Mouse (Mus musculus): ENCODE measurements at regions not wholly inside any gene's neighbourhood (a gene's known extent, or its start where the extent isn't known, plus 50 kb on each side); places are given as distances from the start of the nearest gene placed in this dataset.

- no peak for TF ChIP-seq CTCF (IDR thresholded peaks at IDR 0.05; ENCODE audit: low read depth)
- no peak for TF ChIP-seq EP300 (IDR thresholded peaks at IDR 0.05; ENCODE audit: low read depth)
- Histone ChIP-seq H3K4me1 (ENCODE audit: insufficient read depth) (0 out of 2 replicates have a peak, but pooled peaks cover 3% of the 10 kb centered on the region), H3K9ac (replicated peaks) (no peak overlapping the region), H3K4me2 (ENCODE audit: low read depth, low read length) (no peak overlapping the region), H3K27ac (ENCODE audit: low read depth) (no peak overlapping the region), H3K36me3 (replicated peaks; ENCODE audit: insufficient read depth, low read length) (no peaks in the 10 kb centered on the region), H3K27me3 (ENCODE audit: insufficient read depth, low read length) (no peaks in the 10 kb centered on the region), H3K9me3 (ENCODE audit: low read length) (no peaks in the 10 kb centered on the region), H3K4me3 (ENCODE audit: low read depth, low read length) (no peak overlapping the region)
- no peak for ATAC-seq
- WGBS (ENCODE audit: insufficient replicate concordance) = 64% methylated on average over 8 of the region's 8 CpGs
- no peak for DNase-seq
Observed at GRCm38 (mm10) chr11:6889660-6890185, 52.3 kb upstream of the Gm11983 start.

GRCm38 (mm10) chr11:6889120-6889519, 51.7 kb upstream of the Gm11983 start:
- Histone ChIP-seq H3K9ac (replicated peaks) (no peak overlapping the region), H3K36me3 (replicated peaks; ENCODE audit: insufficient read depth, low read length) (no peaks in the 10 kb centered on the region), H3K27ac (ENCODE audit: low read depth) (no peak overlapping the region), H3K4me3 (ENCODE audit: low read depth, low read length) (no peak overlapping the region), H3K4me1 (ENCODE audit: insufficient read depth) (no peaks in the 10 kb centered on the region), H3K27me3 (ENCODE audit: insufficient read depth, low read length) (no peaks in the 10 kb centered on the region), H3K9me3 (ENCODE audit: low read length) (no peaks in the 10 kb centered on the region), H3K4me2 (ENCODE audit: low read depth, low read length) (no peak overlapping the region)
- TF ChIP-seq CTCF (IDR thresholded peaks at IDR 0.05; ENCODE audit: low read depth) (no peak), EP300 (IDR thresholded peaks at IDR 0.05; ENCODE audit: low read depth) (no peak)
- 76% methylated on average over 5 of the region's 5 CpGs for WGBS (ENCODE audit: insufficient replicate concordance)
- ATAC-seq = no peak
- no peak for DNase-seq

Data from liver, postnatal 0 days (tissue).